Mouse (Mus musculus) left cerebral cortex, postnatal 14 days (tissue): ENCODE results near the gene Psors1c2. TPM values are rescaled to one million over a fixed set of nuclear protein-coding genes. Genes with fewer than 3 reads are reported as not detected.
A peak's percentile ranks its signal among the peaks of the same experiment; 100 is the strongest.

Source experiments
- DNase-seq, 2 experiments: peaks; one replicate each; pipeline ENCODE4 v3.0.0; 2021 to 2022; ENCODE audit warnings: low spot score in 2 of 2, mixed read lengths in 1 of 2
- intact Hi-C: fragments of 180-260 bp; cut with DNase I; formaldehyde crosslinking; loops from one replicate; pipeline ENCODE4 v1.15.1; 2025
- total RNA-seq, 2 experiments: library from RNA; stranded (reverse); gene quantifications; 2 replicates each; pipeline ENCODE4 v1.2.3; 2021

The Psors1c2 gene
- total RNA-seq, 2 experiments from 2014 or later: 0.55 to 0.72 TPM

- intact Hi-C loops: no loop called here
Measured at GRCm38 (mm10) chr17:35515911-35516640, 16.9 kb upstream of the Psors1c2 start.

GRCm38 (mm10) chr17:35516652-35517500 is 16.1 kb upstream of the Psors1c2 start, which contains the start of the genes Tcf19 and Cchcr1:
Gene Tcf19 (minus strand): TSS chr17:35516824.
Gene Cchcr1 (plus strand): TSS chr17:35517100.
- intact Hi-C loops: no loop called here
- peak; percentile 96 for DNase-seq

More at GRCm38 (mm10) chr17:35515911-35516640, 16.9 kb upstream of the Psors1c2 start:
- peak; percentile 36 to 64 for DNase-seq

- no peak for DNase-seq
- intact Hi-C loops: no loop called here
Measured at GRCm38 (mm10) chr17:35517526-35517925, 15.5 kb upstream of the Psors1c2 start.

- intact Hi-C loops: no loop called here
- DNase-seq: no peak
Measured at GRCm38 (mm10) chr17:35524354-35524753, 8.6 kb upstream of the Psors1c2 start.

GRCm38 (mm10) chr17:35526644-35527043 is 6.4 kb upstream of the Psors1c2 start:
- intact Hi-C loops: no loop called here
- no peak for DNase-seq

GRCm38 (mm10) chr17:35532360-35532759 is 641 bp upstream of the Psors1c2 start:
- intact Hi-C loops: no loop called here
- DNase-seq: no peak

GRCm38 (mm10) chr17:35534343-35534742 is 1.3 kb downstream of the Psors1c2 start:
- peak; percentile 91 to 93 for DNase-seq
- intact Hi-C loops: no loop called here

- intact Hi-C loops: no loop called here
- no peak for DNase-seq
Measured at GRCm38 (mm10) chr17:35537421-35537820, 4.4 kb downstream of the Psors1c2 start.

- DNase-seq: no peak
- intact Hi-C loops: no loop called here
Measured at GRCm38 (mm10) chr17:35538476-35538875, 5.5 kb downstream of the Psors1c2 start.

GRCm38 (mm10) chr17:35539540-35539939 is 6.5 kb downstream of the Psors1c2 start:
- intact Hi-C loops: no loop called here
- no peak for DNase-seq

GRCm38 (mm10) chr17:35542761-35543411 is 9.9 kb downstream of the Psors1c2 start:
- DNase-seq: peak; percentile 33 to 56
- intact Hi-C loops: no loop called here

- intact Hi-C loops: no loop called here
- DNase-seq: no peak
Measured at GRCm38 (mm10) chr17:35543412-35543861, 10.4 kb downstream of the Psors1c2 start.

GRCm38 (mm10) chr17:35544001-35544400 is 11.0 kb downstream of the Psors1c2 start:
- DNase-seq: no peak
- intact Hi-C loops: no loop called here

GRCm38 (mm10) chr17:35544680-35545079 is 11.7 kb downstream of the Psors1c2 start:
- DNase-seq: peak; percentile 58 to 70
- intact Hi-C loops: no loop called here

GRCm38 (mm10) chr17:35547465-35547864 is 14.5 kb downstream of the Psors1c2 start:
- intact Hi-C loops: no loop called here
- DNase-seq: no peak

GRCm38 (mm10) chr17:35548636-35549035 is 15.6 kb downstream of the Psors1c2 start:
- intact Hi-C loops: no loop called here
- no peak for DNase-seq

- intact Hi-C loops: no loop called here
- peak; percentile 78 to 92 for DNase-seq
Measured at GRCm38 (mm10) chr17:35549437-35550142, 16.6 kb downstream of the Psors1c2 start.

- no peak for DNase-seq
- intact Hi-C loops: no loop called here
Measured at GRCm38 (mm10) chr17:35550143-35550494, 17.1 kb downstream of the Psors1c2 start.

GRCm38 (mm10) chr17:35550871-35551270 is 17.9 kb downstream of the Psors1c2 start:
- intact Hi-C loops: no loop called here
- DNase-seq: no peak
